Mouse (Mus musculus): Measurements from ENCODE around the gene Olfr891.

- no peak for TF ChIP-seq CTCF (IDR thresholded peaks at IDR 0.05; ENCODE audit: low read depth)
- no peak for TF ChIP-seq EP300 (IDR thresholded peaks at IDR 0.05; ENCODE audit: low read depth)
These were observed 38.4 kb downstream of the Olfr891 start, which contains the start of gene Olfr890 for GRCm38 (mm10) chr9:38142217-38142616.

Measured in liver, embryonic 14.5 days (tissue).